ENCODE assay signal across 17 mouse cellular contexts in the genomic region with DNA sequence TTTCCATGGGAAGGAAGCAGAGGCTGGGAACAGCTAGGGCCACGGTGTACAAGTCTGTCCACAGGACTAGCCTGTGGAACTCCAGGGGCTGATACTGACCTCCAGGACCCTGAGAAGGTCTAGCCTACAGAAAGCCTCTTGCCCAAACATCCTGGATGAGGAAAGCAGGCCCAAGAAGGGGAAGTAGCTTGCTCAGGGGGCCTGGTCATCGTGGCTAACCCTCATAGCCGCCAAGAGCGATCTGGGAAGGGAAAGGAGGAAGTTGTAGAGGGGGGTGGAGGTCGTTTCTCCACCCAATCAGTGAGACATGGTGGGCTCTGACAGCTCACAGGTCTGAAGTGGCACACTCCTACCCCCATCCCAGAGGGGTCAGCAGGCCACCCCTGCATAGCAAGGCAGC. TPM values are rescaled to one million over a fixed set of nuclear protein-coding genes. Genes with fewer than 3 reads are reported as not detected.
DNase-seq lines count a peak whose midpoint lies in the region; ATAC-seq and TF ChIP-seq lines count a peak whose summit lies in the region.
"Had no signal": no experiment of that assay in that cellular context is flagged by ENCODE, and none has a peak within 500 bp of the region (broad histone marks: within the 10 kb centered on the region; RNA-seq: fewer than 3 reads in every experiment).

No protein-coding gene starts in this region.

- H3K4me2 ChIP-seq in forebrain, embryonic 12.5 days, result no peak overlapping the region
- no peak overlapping the region for H3K4me2 ChIP-seq in kidney, embryonic 14.5 days (replicated peaks; ENCODE audit: low read depth, low read length)
- H3K4me2 ChIP-seq: hindbrain, embryonic 12.5 days; stomach, embryonic 15.5 days had no signal

- peaks cover 13% of the 10 kb centered on the region for H3K4me1 ChIP-seq in embryonic fibroblast, embryonic 13.5 days (ENCODE audit: control insufficient read depth, insufficient read depth, low read length)
- H3K4me1 ChIP-seq in forebrain, embryonic 12.5 days, result no peaks in the 10 kb centered on the region
- peaks cover 4% of the 10 kb centered on the region; the same call in 1 of the 2 replicates for H3K4me1 ChIP-seq in kidney, embryonic 14.5 days (ENCODE audit: control insufficient read depth, insufficient read depth, low read length)
- H3K4me1 ChIP-seq: stomach, embryonic 15.5 days had no signal

- H3K4me3 ChIP-seq in embryonic fibroblast, embryonic 13.5 days (ENCODE audit: insufficient read depth, low read length), result no peak overlapping the region
- no peak overlapping the region for H3K4me3 ChIP-seq in forebrain, embryonic 12.5 days (replicated peaks)
- no peak overlapping the region for H3K4me3 ChIP-seq in kidney, embryonic 14.5 days (ENCODE audit: low read length)
- H3K4me3 ChIP-seq: erythroblast, embryonic 14.5 days; heart, adult 2 months; hindbrain, embryonic 12.5 days; stomach, embryonic 15.5 days had no signal

- no peak for TF ChIP-seq POLR2A in embryonic fibroblast, embryonic 13.5 days (IDR thresholded peaks at IDR 0.05; ENCODE audit: low read depth, low read length)

- no peaks in the 10 kb centered on the region for H3K36me3 ChIP-seq in forebrain, embryonic 12.5 days (replicated peaks)
- H3K36me3 ChIP-seq in kidney, embryonic 14.5 days (ENCODE audit: control insufficient read depth, insufficient read depth, low read length), result no peaks in the 10 kb centered on the region
- H3K36me3 ChIP-seq: hindbrain, embryonic 12.5 days; stomach, embryonic 15.5 days had no signal

- ATAC-seq in forebrain, embryonic 12.5 days (ENCODE audit: low FRiP score), result no peak
- no peak for ATAC-seq in kidney, embryonic 14.5 days (ENCODE audit: low FRiP score, low TSS enrichment)

- no peak overlapping the region for H3K9ac ChIP-seq in forebrain, embryonic 12.5 days
- H3K9ac ChIP-seq in kidney, embryonic 14.5 days (ENCODE audit: low read depth, low read length), result no peak overlapping the region
- H3K9ac ChIP-seq: hindbrain, embryonic 12.5 days; liver, embryonic 14.5 days; stomach, embryonic 15.5 days had no signal

- TF ChIP-seq CTCF in embryonic fibroblast, embryonic 13.5 days (IDR thresholded peaks at IDR 0.05; ENCODE audit: borderline replicate concordance, insufficient read depth, low read length), result no peak

- no peaks in the 10 kb centered on the region for H3K27me3 ChIP-seq in forebrain, embryonic 12.5 days
- no peaks in the 10 kb centered on the region for H3K27me3 ChIP-seq in kidney, embryonic 14.5 days (ENCODE audit: control insufficient read depth, insufficient read depth, low read length)
- H3K27me3 ChIP-seq: hindbrain, embryonic 12.5 days; stomach, embryonic 15.5 days had no signal

- H3K9me3 ChIP-seq in forebrain, embryonic 12.5 days, result no peaks in the 10 kb centered on the region
- no peaks in the 10 kb centered on the region for H3K9me3 ChIP-seq in kidney, embryonic 14.5 days (ENCODE audit: control insufficient read depth, low read length)
- H3K9me3 ChIP-seq: hindbrain, embryonic 12.5 days; stomach, embryonic 15.5 days had no signal

- WGBS in forebrain, embryonic 12.5 days, result 81% methylated on average over 5 of the region's 5 CpGs
- 71% methylated on average over 5 of the region's 5 CpGs for WGBS in kidney, embryonic 14.5 days

- peak; percentile 31 to 50 for DNase-seq in heart, adult 9 months (ENCODE audit: low spot score in 2 of 2)
- DNase-seq in heart, adult 8-10 months (ENCODE audit: low spot score), result no peak
- peak; percentile 11 to 28 for DNase-seq in B cell, adult 2 months
- DNase-seq in lung, postnatal 4 days, result peak; percentile 54 to 60
- no peak for DNase-seq in T-cell, adult 2 months (ENCODE audit: low spot score)
- DNase-seq: cerebellum, postnatal 25 days; kidney, adult 2 months; midbrain, embryonic 14.5 days; thymus, postnatal 36 days had no signal

- peak overlapping the region; percentile 62 for H3K27ac ChIP-seq in embryonic fibroblast, embryonic 13.5 days (ENCODE audit: insufficient read depth, low read length)
- no peak overlapping the region for H3K27ac ChIP-seq in forebrain, embryonic 12.5 days
- H3K27ac ChIP-seq in kidney, embryonic 14.5 days (ENCODE audit: low read depth, low read length), result no peak overlapping the region
- H3K27ac ChIP-seq: heart, adult 2 months; hindbrain, embryonic 12.5 days; liver, embryonic 14.5 days; stomach, embryonic 15.5 days had no signal

RNA-seq across cellular contexts. Expression of gene Pstpip1, which starts 18.4 kb away (rescaled TPM):
- total RNA-seq in heart, adult 8-10 months (2022), result 1 to 10 TPM in 3 of 4 experiments, under 1 TPM in 1; 0.97 to 2.0 (median 1.1) TPM
- polyA plus RNA-seq in embryonic fibroblast, embryonic 13.5 days (2011; ENCODE audit: insufficient read length, low read depth, missing spikeins), result 2.6 and 4.1 TPM in 2 replicates
- 0.54 and 0.59 TPM in 2 replicates for polyA plus RNA-seq in forebrain, embryonic 12.5 days (2016; fragmentation: Nextera tagmentation; extraction: Ambion mirVana)
- 0.28 and 0.53 TPM in 2 replicates for polyA plus RNA-seq in kidney, embryonic 14.5 days (2014; fragmentation: Nextera tagmentation; extraction: Ambion mirVana)

RNA-seq across cellular contexts. Expression of gene Tspan3, which starts 57.1 kb away (rescaled TPM):
- total RNA-seq in heart, adult 8-10 months (2022), result 100 to 1,000 TPM; 189 to 223 (median 201) TPM
- 178 and 183 TPM in 2 replicates for polyA plus RNA-seq in embryonic fibroblast, embryonic 13.5 days (2011; ENCODE audit: insufficient read length, low read depth, missing spikeins)
- polyA plus RNA-seq in forebrain, embryonic 12.5 days (2016; fragmentation: Nextera tagmentation; extraction: Ambion mirVana), result 472 and 483 TPM in 2 replicates
- 418 and 533 TPM in 2 replicates for polyA plus RNA-seq in kidney, embryonic 14.5 days (2014; fragmentation: Nextera tagmentation; extraction: Ambion mirVana)

Comparison
In these comparisons a context has a peak if more than half of its experiments do, and no peak if none do; other contexts are left out.
1. DNase-seq: peak in heart, adult 9 months (2 of 2), B cell, adult 2 months (2 of 2) and lung, postnatal 4 days (2 of 2); none in heart, adult 8-10 months (single experiment) and T-cell, adult 2 months (single experiment).